ENCODE assay signal across 15 mouse cellular contexts in the genomic region with DNA sequence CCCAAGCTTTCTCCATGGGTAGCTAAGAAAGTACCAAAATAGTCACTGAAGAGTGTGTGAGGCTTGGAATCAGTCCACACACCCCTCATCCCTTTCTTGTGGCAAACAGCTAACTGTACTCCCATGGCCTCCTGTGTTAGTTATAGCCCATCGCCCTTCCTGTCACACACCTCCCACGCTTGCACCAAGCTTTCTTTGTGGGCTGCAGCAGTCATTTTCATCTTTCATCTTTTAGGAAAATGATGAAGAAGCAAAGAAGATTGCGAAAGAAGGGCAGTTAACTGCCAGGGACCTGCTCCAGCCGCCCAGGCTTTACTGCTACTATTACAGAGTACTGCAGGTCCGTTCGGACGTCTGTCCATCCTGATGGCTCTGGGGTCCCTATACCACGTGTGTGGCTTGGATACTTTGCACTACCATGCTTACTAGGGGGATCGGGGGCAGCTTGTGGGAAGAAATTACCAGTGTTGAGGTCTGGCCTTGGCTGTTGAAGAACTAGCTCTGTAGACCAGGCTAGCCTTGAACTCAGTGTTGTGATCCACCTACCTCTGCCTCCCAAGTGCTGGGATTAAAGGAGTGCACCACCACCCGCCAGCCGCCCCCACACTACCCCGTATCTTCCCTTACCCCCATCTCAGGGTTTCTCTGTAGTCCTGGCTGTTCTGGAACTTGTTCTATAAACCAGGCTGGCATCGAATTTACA. TPM values are rescaled to one million over a fixed set of nuclear protein-coding genes. Genes with fewer than 3 reads are reported as not detected.
A peak's percentile ranks its signal among the peaks of the same experiment; 100 is the strongest.
DNase-seq lines count a peak whose midpoint lies in the region; ATAC-seq and TF ChIP-seq lines count a peak whose summit lies in the region.
"Had no signal": no experiment of that assay in that cellular context is flagged by ENCODE, and none has a peak within 500 bp of the region (broad histone marks: within the 10 kb centered on the region; RNA-seq: fewer than 3 reads in every experiment).

No protein-coding gene starts in this region.

- H3K79me2 ChIP-seq in CH12.LX (replicated peaks; ENCODE audit: control insufficient read depth, extremely low read depth, insufficient read depth, poor library complexity, severe bottlenecking) (no peaks in the 10 kb centered on the region), myocyte (ENCODE audit: control insufficient read depth, insufficient read depth) (no peaks in the 10 kb centered on the region)

- in situ Hi-C loops in CH12.LX (cut with MboI; ENCODE audit: low pct_ligation_motif_present, low pct_unique_long_range_greater_than_20kb, low sequenced_read_pairs): loop anchor here (5.0 kb wide), 1 partner anchor 151 kb away; a partner anchor contains a TSS

- H3ac ChIP-seq in myocyte (ENCODE audit: control insufficient read depth, insufficient read length): no peak overlapping the region

- H3K27ac ChIP-seq in liver, embryonic 13.5 days: no peak overlapping the region
- H3K27ac ChIP-seq in liver, embryonic 11.5 days (ENCODE audit: low read depth, low read length): no peak overlapping the region
- no peak overlapping the region for H3K27ac ChIP-seq in CH12.LX (ENCODE audit: insufficient read depth, low read depth)
- no peak overlapping the region for H3K27ac ChIP-seq in heart, embryonic 12.5 days (ENCODE audit: poor library complexity, severe bottlenecking)
- H3K27ac ChIP-seq: heart, embryonic 15.5 days; kidney, postnatal 0 days; liver, embryonic 15.5 days; macrophage; midbrain, embryonic 15.5 days; stomach, embryonic 15.5 days had no signal

- no peak overlapping the region for H3K9ac ChIP-seq in liver, embryonic 13.5 days
- H3K9ac ChIP-seq in liver, embryonic 11.5 days (ENCODE audit: low read depth, low read length): no peak overlapping the region
- H3K9ac ChIP-seq in CH12.LX (ENCODE audit: insufficient read depth, low read depth): no peak overlapping the region
- H3K9ac ChIP-seq in heart, embryonic 12.5 days: no peak overlapping the region
- H3K9ac ChIP-seq: heart, embryonic 15.5 days; liver, embryonic 15.5 days; midbrain, embryonic 15.5 days; stomach, embryonic 15.5 days had no signal

- no peaks in the 10 kb centered on the region for H3K27me3 ChIP-seq in liver, embryonic 13.5 days
- H3K27me3 ChIP-seq in liver, embryonic 11.5 days (replicated peaks; ENCODE audit: control insufficient read depth, insufficient read depth, low read length): no peaks in the 10 kb centered on the region
- H3K27me3 ChIP-seq in CH12.LX (replicated peaks) (no peaks in the 10 kb centered on the region), myocyte (ENCODE audit: control insufficient read depth, insufficient read depth, insufficient read length) (no peaks in the 10 kb centered on the region)
- no peaks in the 10 kb centered on the region for H3K27me3 ChIP-seq in heart, embryonic 12.5 days (replicated peaks)
- H3K27me3 ChIP-seq: heart, embryonic 15.5 days; liver, embryonic 15.5 days; midbrain, embryonic 15.5 days; stomach, embryonic 15.5 days had no signal

- no peak for TF ChIP-seq EP300 in CH12.LX (IDR thresholded peaks at IDR 0.05; ENCODE audit: low read length)

- H3K4me3 ChIP-seq in liver, embryonic 13.5 days (replicated peaks): no peak overlapping the region
- no peak overlapping the region for H3K4me3 ChIP-seq in liver, embryonic 11.5 days (ENCODE audit: low read depth, low read length)
- peak overlapping the region in 1 of 3 experiments; percentile 23 for H3K4me3 ChIP-seq in CH12.LX (replicated peaks in 1 of 3; ENCODE audit: low read depth in 2 of 3, low read length in 2 of 3, poor library complexity in 1 of 3)
- no peak overlapping the region for H3K4me3 ChIP-seq in myocyte
- no peak overlapping the region for H3K4me3 ChIP-seq in heart, embryonic 12.5 days
- H3K4me3 ChIP-seq: heart, embryonic 15.5 days; liver, embryonic 15.5 days; midbrain, embryonic 15.5 days; stomach, embryonic 15.5 days had no signal

- DNase-seq in liver, embryonic 13.5 days: no peak
- DNase-seq in liver, embryonic 11.5 days (ENCODE audit: low spot score): no peak
- DNase-seq in CH12.LX (ENCODE audit: extremely low read depth): no peak
- DNase-seq in brain, adult 2 months (ENCODE audit: low read depth, low spot score): peak; percentile 61
- DNase-seq in gastrocnemius, adult 8-10 months (ENCODE audit: low spot score in 2 of 2): no peak
- DNase-seq: kidney, adult 11 months; layer of hippocampus, postnatal 36 days had no signal

- 0 out of 2 replicates have a peak, but pooled peaks cover 4% of the 10 kb centered on the region for H3K36me3 ChIP-seq in liver, embryonic 13.5 days
- no peaks in the 10 kb centered on the region for H3K36me3 ChIP-seq in liver, embryonic 11.5 days (ENCODE audit: control insufficient read depth, insufficient read depth, low read length)
- H3K36me3 ChIP-seq in CH12.LX (replicated peaks in 1 of 2; ENCODE audit: control insufficient read depth in 1 of 2, insufficient read depth in 1 of 2, low read length in 1 of 2) (no peaks in the 10 kb centered on the region), myocyte (ENCODE audit: control insufficient read depth, insufficient read depth) (no peaks in the 10 kb centered on the region)
- peaks cover 12% of the 10 kb centered on the region; the same call in 1 of the 2 replicates for H3K36me3 ChIP-seq in heart, embryonic 12.5 days
- H3K36me3 ChIP-seq: heart, embryonic 15.5 days; liver, embryonic 15.5 days; midbrain, embryonic 15.5 days; stomach, embryonic 15.5 days had no signal

- TF ChIP-seq CTCF in CH12.LX (conservative IDR thresholded peaks at IDR 0.05 in 1 of 2, IDR thresholded peaks at IDR 0.05 in 1 of 2; ENCODE audit: low read depth in 2 of 2, low read length in 2 of 2): no peak

- H3K4me1 ChIP-seq in liver, embryonic 13.5 days (replicated peaks): peaks cover 2% of the 10 kb centered on the region; the same call in 1 of the 2 replicates
- peaks cover 3% of the 10 kb centered on the region; the same call in 1 of the 2 replicates for H3K4me1 ChIP-seq in liver, embryonic 11.5 days (replicated peaks; ENCODE audit: control insufficient read depth, insufficient read depth, low read length)
- peaks cover 7 to 17% of the 10 kb centered on the region in 2 experiments; a peak in 3 of 4 replicates for H3K4me1 ChIP-seq in CH12.LX (ENCODE audit: control insufficient read depth in 1 of 2, insufficient read depth in 2 of 2)
- H3K4me1 ChIP-seq in heart, embryonic 12.5 days (replicated peaks): peaks cover 9% of the 10 kb centered on the region
- H3K4me1 ChIP-seq: liver, embryonic 15.5 days; stomach, embryonic 15.5 days had no signal

- no peaks in the 10 kb centered on the region for H3K9me3 ChIP-seq in liver, embryonic 13.5 days (replicated peaks)
- no peaks in the 10 kb centered on the region for H3K9me3 ChIP-seq in liver, embryonic 11.5 days (ENCODE audit: control insufficient read depth, low read length)
- no peaks in the 10 kb centered on the region for H3K9me3 ChIP-seq in CH12.LX (replicated peaks; ENCODE audit: low read length)
- no peaks in the 10 kb centered on the region for H3K9me3 ChIP-seq in heart, embryonic 12.5 days (replicated peaks)
- H3K9me3 ChIP-seq: heart, embryonic 15.5 days; liver, embryonic 15.5 days; midbrain, embryonic 15.5 days; stomach, embryonic 15.5 days had no signal

- no peak for TF ChIP-seq RAD21 in CH12.LX (IDR thresholded peaks at IDR 0.05; ENCODE audit: low read depth, low read length)

- dilution Hi-C loops in CH12.LX (cut with MboI; ENCODE audit: extremely low pct_ligation_motif_present, extremely low pct_unique_long_range_greater_than_20kb, low sequenced_read_pairs): no loop called here

- 64% methylated on average over 13 of the region's 13 CpGs for WGBS in liver, embryonic 13.5 days (ENCODE audit: insufficient replicate concordance)
- 67% methylated on average over 13 of the region's 13 CpGs for WGBS in liver, embryonic 11.5 days
- WGBS in heart, embryonic 12.5 days: 70% methylated on average over 13 of the region's 13 CpGs

- ATAC-seq in liver, embryonic 13.5 days (ENCODE audit: low read depth): peak; percentile 31; the same call in 1 of the 2 replicates
- ATAC-seq in liver, embryonic 11.5 days (replicated peaks; ENCODE audit: low FRiP score): no peak; the same call in 1 of the 2 replicates
- no peak for ATAC-seq in heart, embryonic 12.5 days (ENCODE audit: insufficient number of reproducible peaks, low FRiP score)
- ATAC-seq: midbrain, embryonic 15.5 days had no signal

- H3K4me2 ChIP-seq in liver, embryonic 13.5 days: no peak overlapping the region
- H3K4me2 ChIP-seq in liver, embryonic 11.5 days: no peak overlapping the region
- H3K4me2 ChIP-seq in CH12.LX (ENCODE audit: insufficient read depth, low read depth, poor library complexity, severe bottlenecking): peak overlapping the region; percentile 37; the same call in 1 of the 2 replicates
- no peak overlapping the region for H3K4me2 ChIP-seq in myocyte (ENCODE audit: low read depth)
- no peak overlapping the region for H3K4me2 ChIP-seq in heart, embryonic 12.5 days
- H3K4me2 ChIP-seq: heart, embryonic 15.5 days; liver, embryonic 15.5 days; midbrain, embryonic 15.5 days; stomach, embryonic 15.5 days had no signal

- TF ChIP-seq POLR2A in CH12.LX (IDR thresholded peaks at IDR 0.05; ENCODE audit: low read depth, low read length) (no peak), myocyte (IDR thresholded peaks at IDR 0.05; ENCODE audit: insufficient read length, low read depth) (no peak)

TF ChIP-seq in CH12.LX, 34 proteins besides CTCF, POLR2A, EP300 and RAD21 (continues in another document):
- TF ChIP-seq ZKSCAN1 (IDR thresholded peaks at IDR 0.05; ENCODE audit: borderline replicate concordance, low read depth, low read length) (no peak), HCFC1 (IDR thresholded peaks at IDR 0.05; ENCODE audit: low read depth, low read length) (no peak)

TF ChIP-seq in myocyte, 11 proteins besides CTCF, POLR2A, EP300 and RAD21 (continues in another document):
- TF ChIP-seq MYOG (IDR thresholded peaks at IDR 0.05; ENCODE audit: control insufficient read depth in 1 of 3, insufficient read depth in 1 of 3, insufficient read length in 2 of 3, low read depth in 2 of 3): no peak

RNA-seq across cellular contexts. Expression of a gene that starts 4.3 kb away (rescaled TPM):
- 0.90 and 1.2 TPM in 2 replicates for polyA plus RNA-seq in liver, embryonic 13.5 days (2015; fragmentation: Nextera tagmentation; extraction: Ambion mirVana)
- polyA plus RNA-seq in liver, embryonic 11.5 days (2014; fragmentation: Nextera tagmentation; extraction: Ambion mirVana): 0.85 and 1.0 TPM in 2 replicates
- total RNA-seq in CH12.LX (2012; rRNA removed): 0.30 and 0.38 TPM in 2 replicates
- 1.3 and 1.7 TPM in 2 replicates for total RNA-seq in CH12.LX (2014; rRNA removed)
- polyA plus RNA-seq in CH12.LX (2012; ENCODE audit: insufficient read length, low read depth): 0.97 and 1.5 TPM in 2 replicates
- 0.59 TPM for polyA plus RNA-seq in myocyte (2012; fragmentation: generic; extraction: Trizol)
- total RNA-seq in gastrocnemius, adult 8-10 months (2022): not detected
- 0.23 and 1.0 TPM in 2 replicates for polyA plus RNA-seq in heart, embryonic 12.5 days (2016; fragmentation: Nextera tagmentation; extraction: Ambion mirVana)

RNA-seq across cellular contexts. Expression of a gene that starts 14.0 kb away (rescaled TPM):
- 5.3 and 6.6 TPM in 2 replicates for polyA plus RNA-seq in liver, embryonic 13.5 days (2015; fragmentation: Nextera tagmentation; extraction: Ambion mirVana)
- 11.2 and 12.0 TPM in 2 replicates for polyA plus RNA-seq in liver, embryonic 11.5 days (2014; fragmentation: Nextera tagmentation; extraction: Ambion mirVana)
- total RNA-seq in CH12.LX (2012; rRNA removed): not detected in 2 replicates
- not detected in 2 replicates for total RNA-seq in CH12.LX (2014; rRNA removed)
- polyA plus RNA-seq in CH12.LX (2012; ENCODE audit: insufficient read length, low read depth): not detected in 2 replicates
- 4.5 TPM for polyA plus RNA-seq in myocyte (2012; fragmentation: generic; extraction: Trizol)
- total RNA-seq in gastrocnemius, adult 8-10 months (2022): 1 to 10 TPM; 3.0 to 4.3 (median 3.8) TPM
- 24.2 and 27.1 TPM in 2 replicates for polyA plus RNA-seq in heart, embryonic 12.5 days (2016; fragmentation: Nextera tagmentation; extraction: Ambion mirVana)
